Mouse (Mus musculus) right cerebral cortex, postnatal 36 days (tissue): ENCODE data around the gene Ffar2.

Experiments used
- DNase-seq, 2 experiments: peaks; one replicate each; pipeline ENCODE4 v3.0.0; 2022; ENCODE audit warnings: low spot score in 2 of 2, mixed read lengths in 1 of 2

The Ffar2 gene

DNA sequence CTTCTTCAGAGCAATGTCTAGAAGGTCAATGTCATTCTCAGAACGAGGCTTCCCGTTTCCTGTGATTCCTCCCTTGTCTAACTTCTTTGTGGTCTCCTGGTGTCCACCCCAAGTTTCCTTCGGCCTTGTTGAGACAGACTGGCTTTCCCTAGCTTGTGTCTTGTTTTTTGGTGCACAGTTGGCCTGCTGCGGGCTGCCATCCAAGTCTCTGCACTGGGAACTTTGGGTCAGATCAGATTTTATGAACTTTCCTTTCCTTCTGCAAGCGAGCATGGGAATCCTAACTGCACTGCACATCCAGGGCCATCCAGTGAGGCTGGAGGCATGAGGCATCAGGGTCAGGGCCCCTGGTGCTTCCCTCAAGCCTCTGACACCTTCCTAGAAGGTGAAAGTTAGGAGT is 2.0 kb downstream of the Ffar2 start:
- no peak for DNase-seq

DNA sequence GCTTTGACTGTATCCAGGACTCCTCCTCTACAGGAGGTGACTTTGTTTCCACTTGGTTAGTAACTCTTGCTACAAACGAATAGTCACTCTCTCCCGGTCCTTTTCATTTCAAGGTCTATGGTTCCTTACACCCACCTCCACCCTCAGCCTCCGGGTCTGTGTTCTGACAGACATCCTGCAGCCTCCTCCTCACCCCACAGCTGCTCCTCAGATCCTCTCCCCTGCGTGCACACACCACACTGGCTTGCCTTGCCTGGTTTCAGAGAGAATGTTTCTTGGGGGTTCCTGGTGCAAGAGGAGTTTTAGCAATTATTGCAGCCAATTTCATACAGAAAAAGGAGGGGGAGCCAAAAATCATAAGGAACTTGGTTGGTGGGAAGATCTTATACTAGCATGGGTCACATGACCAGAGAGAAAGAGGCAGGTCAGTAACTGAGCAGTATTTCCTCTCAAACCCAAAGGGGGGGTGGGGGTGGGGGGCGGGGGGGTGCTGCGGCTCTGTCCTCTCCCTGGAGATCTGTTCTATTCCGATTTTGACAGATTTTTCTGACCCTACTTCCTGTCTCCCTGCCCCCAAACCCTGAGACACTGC is 2.6 kb downstream of the Ffar2 start:
- no peak for DNase-seq

DNA sequence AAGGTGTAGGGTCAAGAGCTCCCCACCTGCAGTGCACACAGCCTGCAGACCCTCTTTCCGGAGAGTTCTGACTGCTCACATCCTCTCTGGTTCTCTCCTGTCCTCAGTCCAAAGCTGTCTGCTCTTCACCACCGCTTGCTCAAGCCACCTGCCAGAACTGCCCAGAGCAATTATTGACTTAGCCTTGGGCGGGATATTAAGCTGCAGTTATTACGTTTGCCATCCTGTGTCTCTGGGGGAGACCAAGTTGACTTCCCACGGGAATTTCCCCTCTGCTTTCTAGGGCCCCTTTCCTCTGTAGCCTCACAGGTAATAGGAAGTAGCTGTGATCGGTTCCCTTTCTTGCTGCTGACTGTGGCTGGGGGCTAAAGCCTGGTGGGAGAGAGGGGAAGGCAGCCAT is 3.4 kb downstream of the Ffar2 start:
- no peak for DNase-seq

DNA sequence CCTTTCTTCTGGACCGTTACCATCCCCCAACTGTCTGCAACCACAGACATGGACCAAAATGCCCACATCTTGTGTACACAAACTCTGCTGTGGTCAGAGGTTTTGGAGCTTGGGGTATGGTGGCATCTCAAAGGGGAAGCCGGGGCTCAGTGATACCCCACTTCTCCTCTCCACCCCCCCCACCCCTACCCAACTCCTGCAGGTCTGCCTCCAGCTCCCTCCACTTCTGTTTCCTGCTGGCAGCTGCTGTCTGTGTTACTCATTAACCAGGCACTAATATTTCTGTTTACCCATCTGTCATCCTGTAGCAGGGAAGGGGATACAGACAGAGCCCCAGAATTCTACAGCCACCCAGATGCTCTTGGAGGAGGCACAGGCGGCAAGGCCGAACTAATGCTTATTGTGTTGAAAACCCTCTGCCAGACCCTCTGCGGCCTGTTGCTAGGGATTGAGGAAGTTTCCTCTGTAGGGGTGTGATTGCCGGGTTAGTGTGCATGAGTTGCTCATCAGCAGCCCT is 11.2 kb downstream of the Ffar2 start:
- DNase-seq = no peak

DNA sequence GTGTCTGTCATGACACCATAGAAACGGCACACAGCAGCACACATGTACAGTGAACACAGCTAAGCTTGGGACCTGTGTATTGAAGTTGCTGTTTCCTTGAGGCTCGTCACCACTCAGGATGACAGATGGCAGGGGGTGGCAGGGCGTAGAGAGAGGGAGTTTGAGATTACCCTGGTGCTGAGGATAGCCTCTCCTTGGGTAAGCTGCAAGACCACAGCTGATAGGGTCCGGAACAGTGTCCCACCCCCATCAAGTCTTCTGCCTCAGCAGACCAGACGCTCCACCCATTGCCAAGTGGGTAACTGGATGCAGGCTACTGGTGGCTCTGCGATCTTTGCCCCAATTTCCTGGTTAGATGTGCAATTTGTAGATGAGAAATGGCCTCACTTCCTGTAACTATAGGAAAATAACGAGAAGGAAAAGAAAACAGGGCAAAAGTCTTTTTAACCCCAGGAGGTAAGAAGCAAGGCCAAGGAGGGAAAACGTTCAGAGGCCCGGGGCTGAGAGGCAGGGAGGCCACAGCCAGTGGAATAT is 11.8 kb downstream of the Ffar2 start:
- DNase-seq = no peak

DNA sequence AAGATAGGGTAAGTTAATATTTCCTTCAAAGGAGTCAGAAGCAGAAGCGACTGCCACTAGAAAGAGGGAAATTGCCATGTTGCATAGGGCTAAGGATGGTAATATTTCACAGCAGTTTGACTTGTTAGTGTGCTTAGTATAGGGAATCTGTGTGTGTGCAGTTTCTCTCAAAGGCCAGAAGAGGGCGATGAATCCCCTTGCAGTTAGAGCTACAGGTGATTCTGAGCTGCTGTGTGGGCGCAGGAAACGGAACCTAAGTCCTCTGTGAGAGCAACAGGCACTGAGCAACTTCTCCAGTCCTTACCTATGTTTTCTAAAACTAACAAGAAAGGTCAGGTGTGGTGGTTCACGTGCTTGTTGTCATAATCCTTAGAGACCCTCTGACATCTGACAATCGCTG is 13.3 kb downstream of the Ffar2 start:
- no peak for DNase-seq

DNA sequence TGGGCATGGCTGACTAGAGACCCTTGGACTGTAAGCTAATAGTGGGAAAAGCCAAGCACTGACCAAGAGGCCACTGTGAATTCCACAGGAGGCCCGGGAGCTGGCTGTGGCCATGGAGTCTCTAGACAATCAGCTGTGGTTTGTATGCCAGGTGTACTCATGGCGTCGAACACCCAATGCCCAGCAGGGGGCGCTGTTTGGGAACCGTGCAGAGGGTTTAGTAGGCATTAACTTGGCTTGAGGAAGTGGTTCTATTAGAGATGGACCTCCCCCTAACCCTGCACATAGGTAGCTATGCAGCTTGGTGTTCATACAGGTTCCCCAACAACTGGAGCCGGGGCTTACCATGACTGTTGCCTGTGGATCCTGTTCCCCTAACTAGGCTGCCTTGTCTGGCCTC is 17.7 kb downstream of the Ffar2 start:
- no peak for DNase-seq

DNA sequence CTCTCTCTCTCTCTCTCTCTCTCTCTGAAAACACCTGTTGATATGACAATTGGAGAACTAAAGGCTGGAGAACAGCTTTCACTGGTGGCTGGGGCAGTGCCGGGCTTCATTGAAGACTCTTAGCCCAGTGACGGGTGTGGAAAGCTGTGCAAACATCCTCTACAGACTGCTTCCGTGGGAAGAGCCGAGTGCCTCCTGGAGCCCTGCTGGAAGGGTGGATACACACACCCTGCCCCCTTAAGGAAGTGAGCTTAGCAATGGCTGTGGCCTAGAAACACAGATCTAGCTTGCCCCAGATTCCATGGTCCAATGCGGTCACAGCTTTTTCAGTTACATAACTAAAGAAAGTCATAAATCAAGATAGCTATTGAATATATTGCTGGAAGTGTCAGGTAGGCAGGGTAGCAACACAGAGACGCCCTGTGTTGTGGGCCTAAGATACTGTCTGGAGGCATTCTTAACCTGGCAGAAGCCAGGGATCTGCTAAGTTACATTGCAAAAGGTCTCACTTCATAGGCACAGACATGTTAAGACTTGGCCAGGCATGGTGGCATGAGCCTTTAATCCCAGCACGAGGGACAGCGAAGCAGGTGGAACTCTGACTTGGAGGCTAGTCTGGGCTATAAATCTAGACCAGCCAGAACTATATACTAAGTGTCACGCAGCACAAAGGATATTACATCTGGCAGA is 19.4 kb downstream of the Ffar2 start:
- DNase-seq = no peak

DNA sequence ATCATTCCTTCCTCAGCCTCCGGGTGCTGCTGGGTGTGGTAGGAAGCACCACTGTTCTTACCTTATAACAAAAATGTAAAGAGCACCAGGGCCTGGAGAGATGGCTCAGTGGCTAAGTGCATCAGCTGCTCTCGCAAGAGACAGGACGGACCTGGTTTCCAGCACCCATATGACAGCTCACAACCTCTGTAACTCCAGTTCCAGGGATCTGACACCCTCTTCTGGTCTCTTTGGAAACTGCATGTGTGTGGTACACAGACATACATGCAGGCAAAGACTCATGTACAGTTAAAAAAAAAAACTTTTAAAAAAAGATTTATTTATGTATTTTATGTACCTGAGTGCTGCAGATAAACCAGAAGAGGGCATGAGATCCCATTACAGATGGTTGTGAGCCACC is 20.3 kb downstream of the Ffar2 start:
- DNase-seq = no peak

DNA sequence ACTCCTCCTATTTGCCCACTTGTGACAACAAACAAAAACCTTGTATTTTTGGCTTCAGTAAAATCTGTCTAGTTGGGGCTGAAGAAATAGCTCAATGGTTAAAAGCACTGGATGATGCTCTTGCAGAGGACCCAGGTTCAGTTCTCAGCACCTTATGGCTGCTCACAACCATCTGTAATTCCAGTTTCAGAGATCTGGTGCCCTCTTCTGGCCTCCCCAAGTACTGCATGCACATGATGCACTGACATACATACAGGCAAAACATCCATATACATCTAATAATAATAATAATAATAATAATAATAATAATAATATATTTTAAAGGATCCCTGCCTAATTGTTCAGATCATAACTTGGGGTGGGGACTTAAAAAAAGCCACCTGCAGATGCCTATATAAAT is 22.9 kb downstream of the Ffar2 start:
- no peak for DNase-seq

DNA sequence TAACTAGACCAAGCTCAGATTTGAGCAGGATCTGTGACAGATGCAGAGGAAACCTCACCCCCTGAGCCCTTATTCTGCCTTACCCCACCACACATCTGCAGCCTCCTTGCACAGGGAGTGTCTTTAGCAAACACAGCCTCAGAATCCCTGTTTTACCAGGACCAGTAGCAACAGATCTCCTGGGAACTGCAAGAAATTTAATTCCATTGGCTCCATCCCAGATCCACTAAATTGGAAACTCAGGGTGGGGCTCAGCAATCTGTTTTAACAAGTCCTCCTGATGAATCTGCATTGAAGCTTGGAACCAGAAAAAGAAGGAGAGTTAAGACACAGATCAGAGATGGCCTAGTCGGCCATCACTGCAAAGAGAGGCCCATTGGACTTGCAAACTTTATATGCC is 26.8 kb downstream of the Ffar2 start:
- peak in 1 of 2 experiments; percentile 16 for DNase-seq

DNA sequence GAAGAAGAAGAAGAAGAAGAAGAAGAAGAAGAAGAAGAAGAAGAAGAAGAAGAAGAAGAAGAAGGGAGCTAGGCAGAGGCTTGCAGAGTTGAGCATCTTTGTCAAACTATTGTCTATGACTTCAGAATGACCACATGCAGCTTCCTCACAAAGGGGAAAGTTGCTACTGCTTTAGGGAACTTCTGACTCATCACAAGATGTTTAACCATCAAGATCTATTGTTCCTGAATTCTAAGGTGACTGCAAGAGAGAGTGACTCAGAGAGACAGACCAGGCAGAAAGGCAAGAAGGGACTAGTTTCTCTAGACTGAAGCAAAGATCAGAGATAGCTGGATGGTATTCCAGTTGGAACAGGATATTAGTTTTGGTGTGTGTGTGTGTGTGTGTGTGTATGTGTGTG is 28.7 kb downstream of the Ffar2 start:
- DNase-seq = no peak

DNA sequence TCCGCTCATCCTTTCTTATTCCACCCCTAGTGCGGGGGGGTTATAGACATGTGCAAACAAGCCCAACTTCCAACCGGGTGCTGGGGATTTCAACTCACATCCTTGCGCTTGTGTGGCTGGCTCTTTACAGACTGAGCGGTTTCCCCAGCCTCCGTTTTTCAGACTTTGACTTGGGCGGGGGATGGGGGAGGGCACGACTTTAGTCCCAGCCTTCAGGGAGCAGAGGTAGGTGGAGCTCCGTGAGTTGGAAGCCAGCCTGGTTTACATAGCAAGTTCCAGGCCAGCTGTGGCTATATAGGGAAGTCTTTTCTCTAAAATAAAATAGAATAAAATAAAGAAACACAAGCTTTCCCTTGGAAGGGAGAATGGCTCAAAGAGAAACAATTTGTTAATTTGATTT is 31.7 kb downstream of the Ffar2 start:
- DNase-seq = no peak

DNA sequence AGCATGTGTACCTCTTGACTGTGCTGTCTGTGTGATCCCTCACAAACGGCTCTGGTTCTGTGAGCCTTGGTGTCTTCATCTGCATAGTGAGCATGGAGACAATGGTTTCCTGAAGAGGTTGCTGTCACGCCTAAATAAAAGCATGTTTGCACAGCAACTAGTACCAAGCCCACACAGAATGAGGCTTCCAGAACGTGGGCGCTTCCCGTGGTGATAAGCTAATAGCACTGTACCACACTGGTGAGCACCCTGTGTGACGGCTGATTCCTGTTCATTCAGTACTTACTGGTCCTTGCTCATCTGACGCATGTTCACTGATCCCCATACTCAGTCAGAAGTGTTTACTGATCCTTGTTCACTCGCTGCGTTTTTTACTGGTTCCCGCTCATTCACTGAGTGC is 33.4 kb downstream of the Ffar2 start:
- DNase-seq = no peak

DNA sequence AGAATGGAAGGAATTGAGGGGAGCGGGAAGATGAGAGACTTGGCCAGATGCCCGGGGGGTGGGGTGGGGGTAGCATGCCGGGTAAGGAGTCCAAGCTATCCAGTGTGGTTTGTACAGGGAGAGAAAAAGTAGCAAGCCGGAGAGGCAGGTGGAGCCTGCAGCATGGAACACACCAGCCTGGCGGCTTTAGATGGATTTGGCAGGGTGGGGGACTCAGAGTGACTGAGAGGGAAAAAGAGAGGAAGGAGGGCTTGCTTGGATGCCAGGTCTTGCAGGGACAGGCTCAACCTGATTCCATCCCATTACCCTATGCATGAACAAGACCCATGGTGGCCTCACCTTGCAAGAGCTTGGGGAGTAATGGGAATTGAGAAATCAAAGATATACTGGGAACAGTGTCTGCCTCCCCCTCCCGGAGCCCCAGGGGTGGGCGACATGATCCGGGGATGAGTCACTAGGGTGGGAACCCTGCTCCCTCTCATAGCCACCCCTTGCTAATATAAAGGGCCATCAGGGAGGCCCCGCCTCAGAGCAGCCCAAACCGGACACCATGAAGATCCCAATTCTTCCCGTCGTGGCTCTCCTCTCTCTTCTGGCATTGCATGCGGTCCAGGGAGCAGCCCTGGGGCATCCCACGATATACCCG is 36.1 kb downstream of the Ffar2 start, which contains the start of gene Krtdap:
Gene Krtdap, plus strand, starts transcription at position 520 of the 646 bp plus-strand sequence.
- DNase-seq = no peak

DNA sequence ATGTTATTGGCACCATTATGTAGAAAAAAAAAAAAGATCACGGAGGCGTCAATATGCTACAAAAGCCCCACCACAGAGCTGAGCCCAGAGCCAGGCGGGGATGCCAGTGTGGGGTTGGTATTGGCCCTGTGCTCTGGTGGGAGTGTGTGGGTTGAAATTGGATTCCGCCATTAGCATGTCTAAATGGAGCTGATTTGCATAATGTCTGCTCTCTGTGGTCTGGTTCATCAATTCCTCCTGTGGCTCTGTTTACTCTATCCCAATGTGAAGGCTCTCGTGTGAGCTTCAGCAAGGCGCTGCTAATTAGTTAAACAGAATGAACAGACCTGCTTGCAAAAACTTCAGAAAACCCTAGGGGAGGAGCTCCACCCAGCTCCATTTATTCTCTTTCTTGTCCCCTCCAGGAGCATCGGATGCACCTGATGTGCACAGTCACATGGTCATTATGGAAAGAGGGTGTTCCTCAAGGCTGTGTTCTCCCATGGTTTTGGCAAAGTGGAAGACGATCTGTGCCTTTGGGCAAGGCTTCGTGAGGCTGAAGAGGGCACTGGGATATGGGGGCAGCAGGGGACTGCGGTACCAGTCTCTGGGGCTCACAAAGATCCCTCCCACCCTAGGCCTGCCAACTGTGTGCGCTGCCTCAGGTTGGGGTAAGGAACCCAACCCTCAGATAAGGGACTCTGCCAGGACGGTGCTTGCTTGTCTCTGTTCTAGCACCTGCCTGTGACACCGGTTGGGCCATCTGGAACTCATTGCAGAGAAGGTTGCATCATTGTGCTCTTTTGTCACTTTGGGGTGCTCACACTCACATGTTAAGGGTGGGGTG is 37.6 kb downstream of the Ffar2 start:
- DNase-seq = no peak

DNA sequence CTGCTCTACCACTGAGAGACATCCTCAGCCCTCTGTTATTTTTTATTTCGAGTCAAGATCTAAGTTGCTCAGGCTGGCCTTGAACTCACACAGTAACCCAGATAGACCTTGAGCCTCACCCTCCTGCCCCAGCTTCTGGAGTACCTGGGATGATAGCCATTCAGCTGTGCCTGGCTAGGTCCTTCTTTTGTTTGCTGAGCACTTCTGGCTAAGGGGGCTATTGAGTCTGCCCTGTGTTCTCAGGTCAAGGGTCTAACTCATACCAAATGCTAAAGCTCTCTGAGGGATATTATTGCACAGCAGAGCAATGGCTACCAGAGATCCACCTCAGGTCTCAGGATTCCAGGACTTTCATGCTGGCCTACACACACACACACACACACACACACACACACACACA is 38.4 kb downstream of the Ffar2 start:
- DNase-seq = no peak

DNA sequence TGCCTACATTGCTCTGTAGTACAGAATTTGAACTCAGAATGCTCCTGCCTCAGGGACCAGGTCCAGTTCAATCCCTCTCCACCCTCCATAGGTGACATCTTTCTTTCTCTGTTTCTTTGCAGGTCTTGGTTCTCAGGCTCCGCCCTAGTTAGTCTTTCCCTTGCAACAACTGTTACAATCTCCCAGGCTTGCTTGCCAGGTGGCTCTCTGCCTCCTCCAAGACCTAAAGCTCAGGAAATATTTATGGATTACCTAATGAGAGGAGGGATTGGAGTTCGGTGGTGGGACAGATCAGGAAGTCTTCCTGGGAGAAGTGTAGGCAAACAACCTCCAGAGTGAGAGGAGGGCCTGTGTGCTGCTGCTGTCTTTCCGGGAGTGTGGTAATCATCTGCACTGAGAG is 40.9 kb downstream of the Ffar2 start:
- no peak for DNase-seq

DNA sequence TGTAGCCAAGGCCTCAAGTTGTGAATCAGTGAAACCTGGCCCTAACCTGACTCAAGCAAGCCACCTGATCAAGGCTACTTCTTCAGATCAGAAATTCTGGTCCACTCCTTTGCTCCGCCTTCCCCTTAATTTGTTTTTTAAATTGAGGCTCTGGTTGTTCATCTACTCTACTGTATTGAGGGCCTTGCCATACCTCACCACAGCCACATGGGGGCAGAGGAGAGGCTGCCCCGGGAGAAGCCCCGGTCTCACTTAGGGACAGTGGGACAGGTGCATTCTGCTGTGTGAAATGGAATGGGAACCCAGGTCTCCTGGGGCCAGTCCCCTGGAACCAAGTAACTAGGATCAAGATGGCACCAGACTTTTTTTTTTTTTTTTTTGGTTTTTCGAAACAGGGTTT is 41.8 kb downstream of the Ffar2 start:
- no peak for DNase-seq

DNA sequence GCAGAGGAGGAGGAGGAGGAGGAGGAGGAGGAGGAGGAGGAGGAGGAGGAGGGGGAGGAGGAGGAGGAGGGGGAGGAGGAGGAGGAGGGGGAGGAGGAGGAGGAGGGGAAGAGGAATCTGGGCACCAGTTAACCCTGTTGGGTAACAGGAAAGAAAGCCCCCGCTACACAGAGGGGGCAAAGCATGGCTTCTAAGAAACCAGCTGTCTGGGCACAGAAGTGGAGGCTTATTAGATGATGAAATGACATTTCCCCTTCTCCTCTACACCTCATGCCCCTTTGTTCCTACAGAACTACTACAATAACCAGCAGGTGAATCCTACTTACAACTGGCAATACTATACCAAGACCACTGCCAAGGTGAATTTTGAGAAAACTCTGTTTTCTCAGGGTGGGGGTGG is 45.7 kb downstream of the Ffar2 start:
- no peak for DNase-seq

DNA sequence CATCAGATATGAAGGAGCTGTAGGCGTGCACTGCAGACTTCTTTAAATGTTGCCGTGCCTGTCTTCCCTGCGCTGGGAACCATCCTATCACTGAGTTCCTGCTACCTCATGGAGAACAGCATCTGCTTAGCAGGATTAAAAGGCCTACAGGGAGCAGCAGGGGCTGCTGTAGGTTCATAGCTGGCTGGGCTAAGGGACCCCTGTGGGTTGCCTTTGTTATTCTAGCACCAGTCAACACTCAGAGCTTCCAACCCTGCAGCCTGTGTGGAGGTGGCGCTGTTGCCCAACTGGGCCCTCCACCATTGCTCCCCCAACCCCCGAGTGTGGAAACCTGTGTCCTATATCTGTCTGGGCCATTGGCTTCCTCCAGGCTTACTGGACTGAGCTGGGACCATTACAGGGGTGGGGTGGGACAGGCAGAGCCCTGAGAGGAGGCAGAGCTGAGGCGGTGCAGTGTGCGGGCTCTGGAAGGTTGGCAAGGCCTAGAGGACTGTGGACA is 46.4 kb downstream of the Ffar2 start:
- DNase-seq = no peak

DNA sequence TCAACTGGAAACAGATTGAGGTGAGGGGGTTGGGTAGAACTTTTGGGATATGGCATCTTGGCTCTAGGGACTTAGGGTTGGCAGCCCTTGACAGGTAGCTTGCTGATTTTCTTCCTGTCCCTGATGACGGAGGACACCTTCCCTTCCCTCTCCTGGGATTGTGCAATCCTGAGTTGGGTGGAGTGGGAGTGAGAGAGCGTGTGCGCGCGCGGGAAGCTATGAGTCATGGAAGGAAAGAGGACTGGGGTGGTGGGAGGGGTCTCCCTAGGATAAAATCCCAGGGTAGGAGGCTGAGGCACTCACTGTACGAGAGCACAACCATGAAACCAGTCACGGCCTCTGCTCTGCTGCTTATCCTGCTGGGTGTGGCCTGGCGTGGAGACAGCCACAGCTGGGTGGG is 47.5 kb downstream of the Ffar2 start:
- DNase-seq = no peak
